Mouse (Mus musculus) liver, embryonic 18 days (tissue): ENCODE measurements around the gene Ankrd2. TPM values are rescaled to one million over a fixed set of nuclear protein-coding genes. Genes with fewer than 3 reads are reported as not detected.

Source experiments
- polyA plus RNA-seq: library from polyadenylated mRNA; depleted of rRNA; stranded (reverse); fragments of >200 nt; gene quantifications from 2 replicates; pipeline ENCODE4 v1.2.3, GENCODE M21; 2012; rRNA removed

Gene Ankrd2
- 0.05 and 0.06 TPM in 2 replicates for polyA plus RNA-seq

DNA sequence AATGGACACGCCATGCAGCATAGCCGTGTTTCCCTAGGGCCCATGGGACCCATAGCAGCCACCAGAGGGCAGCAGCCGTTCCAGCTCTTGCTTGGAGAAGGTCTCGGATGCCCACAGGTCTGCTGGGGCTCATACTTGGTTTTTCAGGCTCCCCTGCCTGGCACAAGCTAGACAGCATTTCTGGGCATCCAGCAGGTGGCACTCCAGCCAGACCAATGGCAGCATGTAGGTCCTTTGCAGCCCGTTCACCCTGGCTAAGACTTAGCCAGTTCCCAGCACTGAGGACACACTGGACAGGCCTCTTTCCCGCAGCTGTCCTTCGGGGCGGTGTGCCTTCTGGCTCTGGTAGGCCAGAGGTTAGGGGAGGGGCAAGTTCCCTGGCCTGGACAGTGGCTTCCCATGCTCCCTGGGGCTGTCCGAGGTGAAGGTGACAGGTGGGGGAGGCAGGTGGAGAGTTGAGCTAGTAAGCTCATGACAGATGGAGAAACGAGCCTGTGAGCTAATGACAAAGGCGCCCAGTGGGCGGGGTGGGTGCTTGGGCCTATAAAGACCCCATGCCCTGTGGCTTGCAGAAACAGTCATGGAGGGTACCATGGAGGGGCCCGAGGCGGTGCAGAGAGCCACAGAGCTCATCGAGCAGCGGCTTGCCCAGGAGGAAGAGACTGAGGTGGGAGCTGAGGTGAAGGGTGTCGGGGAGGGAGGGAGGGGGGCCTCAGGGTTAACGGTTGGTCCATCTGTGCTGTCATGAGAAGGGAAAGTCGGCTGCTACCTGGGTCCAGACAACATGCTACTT, at the start of gene Ankrd2:
Ankrd2 (plus strand) TSS at position 545 of the 793 bp plus-strand sequence.

DNA sequence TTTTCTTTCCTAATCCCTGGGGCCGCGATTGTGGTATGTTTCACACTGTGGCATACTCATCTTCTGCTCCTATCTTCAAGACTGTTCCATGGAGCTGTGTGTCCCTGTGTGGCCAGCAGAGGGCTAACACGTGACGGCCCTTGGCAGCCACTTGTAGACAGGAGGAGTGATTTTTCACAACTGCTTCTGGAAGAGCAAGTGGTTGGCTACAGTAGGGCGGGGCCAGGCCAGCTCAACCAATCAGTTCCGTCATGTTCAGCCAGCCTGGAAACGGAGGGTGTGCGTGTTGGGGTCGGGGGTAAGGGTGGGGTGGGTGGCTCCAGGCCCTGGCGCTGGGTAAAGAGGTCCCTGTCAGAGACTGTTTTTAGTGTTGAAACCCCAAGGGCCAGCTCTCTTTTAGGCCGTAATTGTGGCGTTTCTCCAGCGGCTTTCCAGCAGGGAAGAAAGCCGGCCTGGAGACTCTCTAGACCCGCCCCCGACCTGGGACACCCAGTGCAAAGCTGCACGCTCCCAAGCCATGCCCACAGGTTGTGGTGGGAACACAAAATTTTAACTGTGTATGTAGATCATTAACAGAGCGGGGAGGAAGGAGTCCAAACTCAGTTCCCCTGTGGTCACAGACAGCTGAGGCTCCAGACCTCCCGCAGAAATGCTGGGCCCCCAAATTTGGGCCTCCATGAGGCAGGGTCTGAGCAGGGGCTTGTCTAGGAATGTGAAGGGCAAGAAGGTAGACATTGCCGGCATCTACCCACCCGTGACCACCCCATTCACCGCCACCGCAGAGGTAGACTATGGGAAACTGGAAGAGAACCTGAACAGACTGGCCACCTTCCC, 9.7 kb downstream of the Ankrd2 start, which contains the start of gene Hoga1:
Hoga1 (plus strand) TSS at position 342 of the 834 bp plus-strand sequence.

DNA sequence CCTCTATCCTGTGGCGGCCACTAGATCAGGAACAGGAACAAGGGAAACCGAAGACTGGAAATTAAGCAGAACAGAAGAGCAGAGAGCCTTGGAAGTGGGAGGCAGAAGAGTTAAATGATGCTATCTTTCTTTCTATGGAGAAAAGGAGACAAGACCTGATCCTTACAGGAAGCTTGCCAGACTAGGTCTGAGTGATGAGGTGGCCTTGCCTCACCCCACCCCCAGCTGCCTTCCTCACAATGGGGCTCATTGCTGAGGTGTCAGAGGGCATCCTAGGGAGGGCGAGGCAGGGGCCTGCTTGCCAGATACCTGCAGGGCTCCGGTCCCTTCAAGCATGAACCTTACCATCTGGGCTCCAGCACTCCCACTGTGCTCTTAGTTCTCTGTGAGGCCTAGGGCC, 16.1 kb downstream of the Ankrd2 start, which contains the start of gene 4933411K16Rik:
4933411K16Rik (plus strand) TSS at position 301 of the 400 bp plus-strand sequence.

DNA sequence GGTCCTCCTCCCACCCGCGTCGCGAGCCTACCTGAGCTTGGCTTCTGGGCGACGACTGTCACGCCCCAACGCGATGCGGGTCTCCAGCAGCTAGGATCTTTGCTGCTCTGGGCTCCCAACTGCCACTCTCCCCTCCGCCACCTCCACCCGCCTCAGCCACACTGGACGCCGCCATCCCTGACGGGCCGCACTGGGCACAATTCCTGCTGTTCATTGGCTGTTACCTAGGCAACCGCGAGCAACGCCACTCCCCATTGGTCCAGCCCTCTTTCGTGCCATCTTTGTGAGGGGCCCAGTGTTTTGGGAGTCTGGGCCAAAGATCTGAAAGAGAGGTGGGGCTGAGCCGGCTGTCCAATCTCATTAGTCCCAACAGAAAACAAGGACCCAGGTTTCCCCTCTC, 50.4 kb downstream of the Ankrd2 start, which contains the start of gene Morn4:
Morn4 (minus strand) TSS at position 192 of the 400 bp plus-strand sequence.

DNA sequence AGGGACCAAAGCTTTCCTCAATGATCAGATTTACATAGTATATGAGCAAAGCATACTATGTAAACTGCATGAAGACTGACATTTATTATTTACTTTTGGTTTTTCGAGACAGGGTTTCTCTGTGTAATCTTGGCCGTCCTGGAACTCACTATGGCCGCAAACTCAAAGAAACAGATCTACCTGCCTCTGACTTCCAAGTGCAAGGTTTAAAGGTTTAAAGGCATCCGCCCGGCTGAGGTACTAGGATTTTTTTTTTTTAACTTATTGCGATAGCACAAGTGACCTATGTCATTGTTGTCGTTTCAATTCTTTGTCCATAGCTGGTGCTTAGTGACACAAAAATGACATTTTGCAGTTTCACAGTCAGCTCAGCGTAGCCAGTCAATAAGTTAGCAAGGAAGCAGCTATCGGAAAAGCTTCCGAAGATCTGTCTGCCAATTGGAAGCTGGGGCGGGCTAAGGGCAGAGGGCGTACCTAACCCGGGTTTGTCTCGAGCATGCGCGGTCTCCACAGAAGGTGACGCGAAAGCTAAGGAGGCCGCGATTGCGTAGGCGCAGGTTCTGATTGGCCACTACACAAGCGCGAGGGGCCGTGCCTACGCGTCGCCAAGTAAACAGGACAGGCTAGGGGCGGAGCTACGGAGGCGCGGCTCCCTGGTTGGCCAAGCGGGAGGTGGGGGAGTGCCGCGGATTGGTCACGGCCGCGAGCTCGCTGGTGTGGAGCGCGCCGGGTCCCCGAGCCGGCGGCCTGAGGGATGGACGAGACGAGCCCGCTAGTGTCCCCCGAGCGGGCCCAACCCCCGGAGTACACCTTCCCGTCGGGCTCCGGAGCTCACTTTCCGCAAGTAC, 54.2 kb downstream of the Ankrd2 start, which contains the start of gene Pi4k2a:
Pi4k2a (plus strand) TSS at position 723 of the 848 bp plus-strand sequence.

Other genes starting within 250 kb of the Ankrd2 start
- 13.7 and 15.6 TPM in 2 replicates for gene Arhgap19, start 234.0 kb upstream of the Ankrd2 start, polyA plus RNA-seq
- 1.7 and 2.3 TPM in 2 replicates for gene Frat1, start 206.0 kb upstream of the Ankrd2 start, polyA plus RNA-seq
- 3.1 and 4.1 TPM in 2 replicates for gene Frat2, start 187.9 kb upstream of the Ankrd2 start, polyA plus RNA-seq
- gene Rrp12, start 139.8 kb upstream of the Ankrd2 start, polyA plus RNA-seq, result 3.2 and 3.8 TPM in 2 replicates
- gene Pgam1, start 124.1 kb upstream of the Ankrd2 start, polyA plus RNA-seq, result 366 and 408 TPM in 2 replicates
- gene Exosc1, start 102.6 kb upstream of the Ankrd2 start, polyA plus RNA-seq, result 13.8 and 14.0 TPM in 2 replicates
- gene Zdhhc16, start 102.5 kb upstream of the Ankrd2 start, polyA plus RNA-seq, result 20.9 and 21.9 TPM in 2 replicates
- 18.2 and 22.0 TPM in 2 replicates for gene Mms19, start 54.8 kb upstream of the Ankrd2 start, polyA plus RNA-seq
- gene Ubtd1, start 54.2 kb upstream of the Ankrd2 start, polyA plus RNA-seq, result 9.3 TPM in 2 replicates
- gene Hoga1, start 9.6 kb downstream of the Ankrd2 start, polyA plus RNA-seq, result 73.2 and 87.5 TPM in 2 replicates
- 1.8 and 2.4 TPM in 2 replicates for gene 4933411K16Rik, start 16.2 kb downstream of the Ankrd2 start, polyA plus RNA-seq
- 1.1 TPM in 2 replicates for gene Morn4, start 50.4 kb downstream of the Ankrd2 start, polyA plus RNA-seq
- gene Pi4k2a, start 54.5 kb downstream of the Ankrd2 start, polyA plus RNA-seq, result 16.6 and 17.3 TPM in 2 replicates
- 23.1 and 28.3 TPM in 2 replicates for gene Avpi1, start 93.1 kb downstream of the Ankrd2 start, polyA plus RNA-seq
- gene Marveld1, start 111.4 kb downstream of the Ankrd2 start, polyA plus RNA-seq, result 17.8 and 21.1 TPM in 2 replicates
- gene Zfyve27, start 128.0 kb downstream of the Ankrd2 start, polyA plus RNA-seq, result 12.2 and 16.6 TPM in 2 replicates
- gene Sfrp5, start 166.3 kb downstream of the Ankrd2 start, polyA plus RNA-seq, result not detected in 2 replicates
- gene Golga7b, start 211.6 kb downstream of the Ankrd2 start, polyA plus RNA-seq, result not detected in 2 replicates